Mouse (Mus musculus): ENCODE measurements around the gene Cbx4.

DNA sequence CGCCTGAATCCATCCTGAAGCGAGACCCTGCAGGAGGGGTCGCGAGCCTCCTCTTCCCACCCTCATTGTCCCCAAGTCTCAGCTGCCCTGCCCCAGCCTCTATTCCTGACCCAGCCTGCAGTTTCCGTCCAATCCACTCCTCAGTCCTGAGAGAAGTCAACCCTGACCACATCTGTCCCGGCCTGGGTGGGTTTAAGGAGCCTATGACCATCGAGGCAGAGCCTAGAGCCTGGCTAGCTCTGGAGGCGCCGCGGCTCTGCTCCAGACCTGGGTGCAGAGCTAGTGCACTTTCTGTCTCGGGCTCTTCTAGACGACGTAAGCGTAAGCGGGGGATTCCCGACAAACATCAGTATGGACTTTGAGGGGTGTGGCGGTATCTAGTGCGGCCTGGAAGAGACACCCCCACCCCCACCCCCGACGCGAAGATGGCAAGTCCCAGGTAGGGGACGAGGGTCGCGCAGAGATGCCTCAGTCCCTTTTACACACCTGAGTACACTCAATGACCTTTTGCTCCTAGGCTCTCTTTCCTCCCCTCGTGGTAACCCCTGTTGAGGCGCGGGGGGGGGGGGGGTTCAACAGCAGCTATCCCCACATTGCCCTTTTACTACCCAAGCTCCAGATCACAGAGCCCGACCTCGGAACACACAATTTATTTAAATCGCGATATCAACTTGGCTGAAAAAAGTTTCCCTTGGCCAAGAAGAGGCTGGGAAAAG lies 44.1 kb downstream of the Cbx4 start:
- no peak for TF ChIP-seq CTCF (IDR thresholded peaks at IDR 0.05; ENCODE audit: low read depth, low read length)
- no peak for TF ChIP-seq EP300 (IDR thresholded peaks at IDR 0.05; ENCODE audit: insufficient read depth, low read depth, low read length)

Measured in ES-Bruce4 (cell line).